Mouse (Mus musculus): ENCODE measurements at regions not wholly inside any gene's neighbourhood (a gene's known extent, or its start where the extent isn't known, plus 50 kb on each side); places are given as distances from the start of the nearest gene placed in this dataset.

GRCm38 (mm10) chr9:61696831-61697230 lies 217.5 kb downstream of the Rplp1 start:
- H3K27me3 ChIP-seq (ENCODE audit: low read depth, poor library complexity, severe bottlenecking), result peaks cover 54% of the 10 kb centered on the region
- no peak for DNase-seq (ENCODE audit: low spot score)
- H3K4me3 ChIP-seq, result no peak overlapping the region
- 87% methylated on average over 3 of the region's 3 CpGs for WGBS
- H3K4me1 ChIP-seq, result peaks cover 25% of the 10 kb centered on the region
- no peaks in the 10 kb centered on the region for H3K36me3 ChIP-seq
- no peaks in the 10 kb centered on the region for H3K9me3 ChIP-seq (replicated peaks)
- H3K27ac ChIP-seq (replicated peaks), result no peak overlapping the region

- Histone ChIP-seq H3K9me3 (replicated peaks) (no peaks in the 10 kb centered on the region), H3K4me1 (peaks cover 25% of the 10 kb centered on the region), H3K4me3 (no peak overlapping the region), H3K27me3 (ENCODE audit: low read depth, poor library complexity, severe bottlenecking) (peaks cover 49% of the 10 kb centered on the region), H3K27ac (replicated peaks) (no peak overlapping the region), H3K36me3 (no peaks in the 10 kb centered on the region)
- no peak for DNase-seq (ENCODE audit: low spot score)
- WGBS, result 76% methylated on average over 2 of the region's 2 CpGs
These were observed 218.5 kb downstream of the Rplp1 start for GRCm38 (mm10) chr9:61695821-61696220.

- H3K27ac ChIP-seq (replicated peaks), result no peak overlapping the region
- H3K4me3 ChIP-seq, result no peak overlapping the region
- 29% methylated on average over 9 of the region's 9 CpGs for WGBS
- H3K27me3 ChIP-seq (ENCODE audit: low read depth, poor library complexity, severe bottlenecking), result peaks cover 45% of the 10 kb centered on the region
- H3K36me3 ChIP-seq, result no peaks in the 10 kb centered on the region
- DNase-seq (ENCODE audit: low spot score), result peak; percentile 25
- peaks cover 22% of the 10 kb centered on the region for H3K4me1 ChIP-seq
- H3K9me3 ChIP-seq (replicated peaks), result no peaks in the 10 kb centered on the region
These were observed 219.0 kb downstream of the Rplp1 start for GRCm38 (mm10) chr9:61695381-61695791.

- Histone ChIP-seq H3K27me3 (ENCODE audit: low read depth, poor library complexity, severe bottlenecking) (peaks cover 37% of the 10 kb centered on the region), H3K4me1 (peaks cover 25% of the 10 kb centered on the region), H3K27ac (replicated peaks) (no peak overlapping the region), H3K9me3 (replicated peaks) (no peaks in the 10 kb centered on the region), H3K4me3 (no peak overlapping the region), H3K36me3 (no peaks in the 10 kb centered on the region)
- WGBS, result 87% methylated on average over 10 of the region's 10 CpGs
- DNase-seq (ENCODE audit: low spot score), result no peak
These were observed 220.1 kb downstream of the Rplp1 start for GRCm38 (mm10) chr9:61694206-61694605.

- Histone ChIP-seq H3K36me3 (no peaks in the 10 kb centered on the region), H3K4me1 (peaks cover 13% of the 10 kb centered on the region), H3K27me3 (ENCODE audit: low read depth, poor library complexity, severe bottlenecking) (peaks cover 20% of the 10 kb centered on the region; the same call in 1 of the 2 replicates), H3K27ac (replicated peaks) (no peak overlapping the region), H3K4me3 (no peak overlapping the region), H3K9me3 (replicated peaks) (no peaks in the 10 kb centered on the region)
- DNase-seq (ENCODE audit: low spot score), result no peak
- WGBS, result 81% methylated on average over 3 of the region's 3 CpGs
These were observed 223.6 kb downstream of the Rplp1 start for GRCm38 (mm10) chr9:61690786-61691185.

- Histone ChIP-seq H3K27me3 (ENCODE audit: low read depth, poor library complexity, severe bottlenecking) (peaks cover 17% of the 10 kb centered on the region; the same call in 1 of the 2 replicates), H3K4me1 (peaks cover 5% of the 10 kb centered on the region), H3K36me3 (no peaks in the 10 kb centered on the region), H3K9me3 (replicated peaks) (no peaks in the 10 kb centered on the region), H3K4me3 (no peak overlapping the region), H3K27ac (replicated peaks) (no peak overlapping the region)
- no peak for DNase-seq (ENCODE audit: low spot score)
- WGBS, result 85% methylated on average over 7 of the region's 7 CpGs
These were observed 224.4 kb downstream of the Rplp1 start for GRCm38 (mm10) chr9:61689939-61690338.

GRCm38 (mm10) chr9:61689516-61689915 lies 224.8 kb downstream of the Rplp1 start:
- Histone ChIP-seq H3K4me1 (peaks cover 5% of the 10 kb centered on the region), H3K27me3 (ENCODE audit: low read depth, poor library complexity, severe bottlenecking) (peaks cover 17% of the 10 kb centered on the region; the same call in 1 of the 2 replicates), H3K27ac (replicated peaks) (no peak overlapping the region), H3K4me3 (no peak overlapping the region), H3K36me3 (no peaks in the 10 kb centered on the region), H3K9me3 (replicated peaks) (no peaks in the 10 kb centered on the region)
- WGBS, result 37% methylated on average over 5 of the region's 5 CpGs
- no peak for DNase-seq (ENCODE audit: low spot score)

- WGBS, result 92% methylated on average over 4 of the region's 4 CpGs
- DNase-seq (ENCODE audit: low spot score), result no peak
These were observed 230.8 kb downstream of the Rplp1 start for GRCm38 (mm10) chr9:61683557-61683956.

GRCm38 (mm10) chr9:61682744-61683259 lies 231.5 kb downstream of the Rplp1 start:
- WGBS, result 89% methylated on average over 5 of the region's 5 CpGs
- DNase-seq (ENCODE audit: low spot score), result no peak
- H3K36me3 ChIP-seq, result no peaks in the 10 kb centered on the region
- H3K4me3 ChIP-seq, result no peak overlapping the region
- no peak overlapping the region for H3K27ac ChIP-seq (replicated peaks)
- no peaks in the 10 kb centered on the region for H3K9me3 ChIP-seq (replicated peaks)
- H3K4me1 ChIP-seq, result peaks cover 19% of the 10 kb centered on the region
- peaks cover 11% of the 10 kb centered on the region for H3K27me3 ChIP-seq (ENCODE audit: low read depth, poor library complexity, severe bottlenecking)

More at GRCm38 (mm10) chr9:61683557-61683956, 230.8 kb downstream of the Rplp1 start:
- Histone ChIP-seq H3K27me3 (ENCODE audit: low read depth, poor library complexity, severe bottlenecking) (peaks cover 11% of the 10 kb centered on the region), H3K9me3 (replicated peaks) (no peaks in the 10 kb centered on the region), H3K27ac (replicated peaks) (no peak overlapping the region), H3K4me3 (no peak overlapping the region), H3K4me1 (peaks cover 19% of the 10 kb centered on the region), H3K36me3 (no peaks in the 10 kb centered on the region)

GRCm38 (mm10) chr9:61682316-61682715 lies 232.0 kb downstream of the Rplp1 start:
- Histone ChIP-seq H3K4me3 (no peak overlapping the region), H3K36me3 (no peaks in the 10 kb centered on the region), H3K4me1 (peaks cover 19% of the 10 kb centered on the region), H3K27me3 (ENCODE audit: low read depth, poor library complexity, severe bottlenecking) (peaks cover 11% of the 10 kb centered on the region), H3K27ac (replicated peaks) (no peak overlapping the region; the same call in 1 of the 2 replicates), H3K9me3 (replicated peaks) (no peaks in the 10 kb centered on the region)
- 73% methylated on average over 4 of the region's 4 CpGs for WGBS
- DNase-seq (ENCODE audit: low spot score), result no peak

- no peaks in the 10 kb centered on the region for H3K9me3 ChIP-seq (replicated peaks)
- no peak for DNase-seq (ENCODE audit: low spot score)
- no peak overlapping the region for H3K4me3 ChIP-seq
- H3K4me1 ChIP-seq, result peaks cover 25% of the 10 kb centered on the region
- H3K27me3 ChIP-seq (ENCODE audit: low read depth, poor library complexity, severe bottlenecking), result peaks cover 11% of the 10 kb centered on the region
- 76% methylated on average over 5 of the region's 5 CpGs for WGBS
- no peak overlapping the region for H3K27ac ChIP-seq (replicated peaks)
- H3K36me3 ChIP-seq, result no peaks in the 10 kb centered on the region
These were observed 232.9 kb downstream of the Rplp1 start for GRCm38 (mm10) chr9:61681406-61681805.

- Histone ChIP-seq H3K9me3 (replicated peaks) (no peaks in the 10 kb centered on the region), H3K27me3 (ENCODE audit: low read depth, poor library complexity, severe bottlenecking) (peaks cover 11% of the 10 kb centered on the region), H3K36me3 (no peaks in the 10 kb centered on the region), H3K4me1 (peaks cover 29% of the 10 kb centered on the region), H3K27ac (replicated peaks) (peak overlapping the region; percentile 59), H3K4me3 (no peak overlapping the region)
- 46% methylated on average over 6 of the region's 6 CpGs for WGBS
- no peak for DNase-seq (ENCODE audit: low spot score)
These were observed 233.4 kb downstream of the Rplp1 start for GRCm38 (mm10) chr9:61680911-61681311.

- H3K27me3 ChIP-seq (ENCODE audit: low read depth, poor library complexity, severe bottlenecking), result peaks cover 11% of the 10 kb centered on the region
- 85% methylated on average over 6 of the region's 6 CpGs for WGBS
- peaks cover 29% of the 10 kb centered on the region for H3K4me1 ChIP-seq
These were observed 234.7 kb downstream of the Rplp1 start for GRCm38 (mm10) chr9:61679686-61680085.

GRCm38 (mm10) chr9:61677603-61678002 lies 236.7 kb downstream of the Rplp1 start:
- 68% methylated on average over 3 of the region's 3 CpGs for WGBS
- H3K9me3 ChIP-seq (replicated peaks), result no peaks in the 10 kb centered on the region
- H3K4me1 ChIP-seq, result peaks cover 40% of the 10 kb centered on the region

More at GRCm38 (mm10) chr9:61679686-61680085, 234.7 kb downstream of the Rplp1 start:
- Histone ChIP-seq H3K27ac (replicated peaks) (no peak overlapping the region), H3K4me3 (no peak overlapping the region), H3K9me3 (replicated peaks) (no peaks in the 10 kb centered on the region), H3K36me3 (no peaks in the 10 kb centered on the region)
- DNase-seq (ENCODE audit: low spot score), result no peak

More at GRCm38 (mm10) chr9:61677603-61678002, 236.7 kb downstream of the Rplp1 start:
- no peak overlapping the region for H3K27ac ChIP-seq (replicated peaks)
- H3K4me3 ChIP-seq, result no peak overlapping the region
- H3K36me3 ChIP-seq, result no peaks in the 10 kb centered on the region
- peaks cover 11% of the 10 kb centered on the region for H3K27me3 ChIP-seq (ENCODE audit: low read depth, poor library complexity, severe bottlenecking)
- no peak for DNase-seq (ENCODE audit: low spot score)
